ENCODE assay signal across 8 mouse cellular contexts in genomic region chr10:13323139-13323805, GRCm38 (mm10).
DNase-seq lines count a peak whose midpoint lies in the region; ATAC-seq and TF ChIP-seq lines count a peak whose summit lies in the region.

No protein-coding gene starts in this region.

- no peak for TF ChIP-seq CTCF in hindbrain, postnatal 0 days (IDR thresholded peaks at IDR 0.05; ENCODE audit: low read depth)
- no peak for TF ChIP-seq CTCF in lung, embryonic 14.5 days (IDR thresholded peaks at IDR 0.05; ENCODE audit: low read depth)
- no peak for TF ChIP-seq CTCF in small intestine, adult 2 months (IDR thresholded peaks at IDR 0.05; ENCODE audit: extremely low read depth, insufficient read length, insufficient replicate concordance, low read depth, low read length)

- no peaks in the 10 kb centered on the region for H3K9me3 ChIP-seq in hindbrain, postnatal 0 days (ENCODE audit: low read length)
- no peaks in the 10 kb centered on the region for H3K9me3 ChIP-seq in lung, embryonic 14.5 days (ENCODE audit: low read depth, low read length)

- H3K9ac ChIP-seq in hindbrain, postnatal 0 days (replicated peaks; ENCODE audit: low read length), result peak overlapping the region; percentile 70; the same call in 1 of the 2 replicates
- peak overlapping the region; percentile 91 for H3K9ac ChIP-seq in lung, embryonic 14.5 days

- 16% methylated on average over 12 of the region's 12 CpGs for WGBS in hindbrain, postnatal 0 days
- 5% methylated on average over 12 of the region's 12 CpGs for WGBS in lung, embryonic 14.5 days
- 28% methylated on average over 12 of the region's 12 CpGs for WGBS in small intestine, adult 2 months

- no peaks in the 10 kb centered on the region for H3K36me3 ChIP-seq in hindbrain, postnatal 0 days (ENCODE audit: insufficient read depth, low read length)
- no peaks in the 10 kb centered on the region for H3K36me3 ChIP-seq in lung, embryonic 14.5 days (ENCODE audit: insufficient read depth)
- H3K36me3 ChIP-seq in small intestine, adult 2 months (ENCODE audit: control insufficient read depth, insufficient read depth, low read length), result no peaks in the 10 kb centered on the region

- peak overlapping the region; percentile 74 for H3K27ac ChIP-seq in hindbrain, postnatal 0 days
- H3K27ac ChIP-seq in lung, embryonic 14.5 days (ENCODE audit: low read depth), result peak overlapping the region; percentile 100
- H3K27ac ChIP-seq in small intestine, adult 2 months (ENCODE audit: insufficient read depth, low read depth, low read length), result peak overlapping the region; percentile 46

- peak overlapping the region; percentile 92 for H3K4me2 ChIP-seq in hindbrain, postnatal 0 days (ENCODE audit: low read depth, low read length)
- peak overlapping the region; percentile 81 for H3K4me2 ChIP-seq in lung, embryonic 14.5 days

- peak; percentile 9; the same call in 1 of the 2 replicates for ATAC-seq in hindbrain, postnatal 0 days
- peak; percentile 86 for ATAC-seq in lung, embryonic 14.5 days (ENCODE audit: insufficient read depth)

- no peak for TF ChIP-seq POLR2A in small intestine, adult 2 months (IDR thresholded peaks at IDR 0.05; ENCODE audit: low read depth, low read length)

- H3K4me3 ChIP-seq in hindbrain, postnatal 0 days (ENCODE audit: low read length), result peak overlapping the region; percentile 81
- H3K4me3 ChIP-seq in lung, embryonic 14.5 days (ENCODE audit: low read depth, low read length), result peak overlapping the region; percentile 63
- H3K4me3 ChIP-seq in small intestine, adult 2 months (ENCODE audit: low read depth, low read length), result peak overlapping the region; percentile 80

- no peaks in the 10 kb centered on the region for H3K4me1 ChIP-seq in hindbrain, postnatal 0 days (ENCODE audit: insufficient read depth, low read length)
- H3K4me1 ChIP-seq in lung, embryonic 14.5 days (ENCODE audit: insufficient read depth), result peaks cover 19% of the 10 kb centered on the region
- H3K4me1 ChIP-seq in small intestine, adult 2 months (ENCODE audit: control insufficient read depth, insufficient read depth, insufficient read length, low read length), result peaks cover 2% of the 10 kb centered on the region; the same call in 1 of the 2 replicates

- peak; percentile 33 to 65 for DNase-seq in heart, adult 18-20 months
- DNase-seq in heart, postnatal 4 days, result no peak
- peak; percentile 21 for DNase-seq in fibroblast of lung, adult 2 months (ENCODE audit: low read depth)
- no peak for DNase-seq in hindbrain, postnatal 0 days (ENCODE audit: low spot score)
- peak; percentile 78 for DNase-seq in lung, embryonic 14.5 days
- no peak for DNase-seq in gastrocnemius, adult 8-10 months (ENCODE audit: low spot score in 2 of 2)
- no peak for DNase-seq in spleen, postnatal 4 days (ENCODE audit: low spot score in 2 of 2)

- no peaks in the 10 kb centered on the region for H3K27me3 ChIP-seq in hindbrain, postnatal 0 days (ENCODE audit: insufficient read depth, low read length)
- H3K27me3 ChIP-seq in lung, embryonic 14.5 days (ENCODE audit: insufficient read depth, low read length), result no peaks in the 10 kb centered on the region
- H3K27me3 ChIP-seq in small intestine, adult 2 months (ENCODE audit: control insufficient read depth, insufficient read depth, low read length), result 0 out of 2 replicates have a peak, but pooled peaks cover 3% of the 10 kb centered on the region

Comparison
In these comparisons a context has a peak if more than half of its experiments do, and no peak if none do; other contexts are left out.
1. DNase-seq: peak in heart, adult 18-20 months (2 of 2), fibroblast of lung, adult 2 months (single experiment) and lung, embryonic 14.5 days (single experiment); none in heart, postnatal 4 days (single experiment), hindbrain, postnatal 0 days (single experiment), gastrocnemius, adult 8-10 months (0 of 2) and spleen, postnatal 4 days (0 of 2).
2. H3K27ac ChIP-seq: peak in every context shown above with its lines; median percentile 100 in lung, embryonic 14.5 days; 74 in hindbrain, postnatal 0 days; 46 in small intestine, adult 2 months.
3. Peak in every context shown above with its lines, with median percentiles within 50 percentile points of each other: H3K4me3 ChIP-seq.